Mouse (Mus musculus) liver, adult 2 months (tissue): ENCODE data around the gene Golga4.

ENCODE experiments used
- CTCF ChIP-seq: fragments of 200-500 bp; IDR thresholded peaks from 2 replicates; pipeline ENCODE4 v1.5.1; 2011; ENCODE audit warnings: low read depth, low read length, control low read depth
- POLR2A ChIP-seq: fragments of 200-500 bp; IDR thresholded peaks from 2 replicates; pipeline ENCODE4 v1.6.1; 2011; ENCODE audit warnings: low read length, control low read depth; ENCODE audit not compliant: insufficient read depth; ENCODE audit errors: extremely low read depth

DNA sequence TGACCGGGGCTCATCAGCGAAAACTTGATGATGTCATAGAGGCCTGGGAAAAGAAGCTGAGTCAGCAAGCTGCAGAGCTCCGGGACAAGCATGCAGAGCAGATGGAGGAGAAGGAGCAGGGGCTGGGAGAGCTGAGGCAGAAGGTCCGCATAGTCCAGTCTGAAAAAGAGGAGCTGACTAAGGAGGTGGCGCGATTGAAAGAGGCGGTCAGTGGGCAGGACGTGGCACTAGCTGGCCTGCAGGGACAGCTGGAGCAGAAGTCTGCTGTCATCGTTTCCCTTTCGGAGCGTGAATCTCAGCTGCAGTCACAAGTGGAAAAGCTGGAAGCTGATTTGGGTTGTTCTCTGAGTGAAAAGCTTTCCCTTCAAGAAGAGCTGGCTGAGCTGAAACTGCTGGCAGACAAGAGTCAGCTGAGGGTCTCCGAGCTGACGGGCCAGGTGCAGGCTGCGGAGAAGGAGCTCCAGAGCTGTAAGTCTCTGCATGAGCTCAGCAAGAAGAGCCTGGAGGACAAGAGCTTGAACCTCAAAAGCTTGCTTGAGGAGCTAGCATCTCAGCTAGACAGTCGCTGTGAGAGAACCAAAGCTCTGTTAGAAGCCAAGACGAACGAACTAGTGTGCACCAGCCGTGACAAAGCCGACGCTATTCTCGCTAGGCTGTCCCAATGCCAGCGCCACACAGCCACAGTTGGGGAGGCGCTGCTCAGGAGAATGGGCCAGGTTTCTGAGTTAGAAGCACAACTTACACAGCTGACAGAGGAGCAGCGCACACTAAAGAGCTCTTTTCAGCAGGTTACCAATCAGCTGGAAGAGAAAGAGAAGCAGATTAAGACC is 51.1 kb downstream of the Golga4 start:
- no peak for TF ChIP-seq CTCF
- no peak for TF ChIP-seq POLR2A
